Mouse (Mus musculus): ENCODE measurements at regions not wholly inside any gene's neighbourhood (a gene's known extent, or its start where the extent isn't known, plus 50 kb on each side); places are given as distances from the start of the nearest gene placed in this dataset.

- Histone ChIP-seq H3K4me2 (replicated peaks) (no peak overlapping the region), H3K9me3 (no peaks in the 10 kb centered on the region), H3K4me3 (no peak overlapping the region), H3K27me3 (replicated peaks) (no peaks in the 10 kb centered on the region), H3K9ac (no peak overlapping the region), H3K36me3 (no peaks in the 10 kb centered on the region), H3K4me1 (no peaks in the 10 kb centered on the region), H3K27ac (no peak overlapping the region)
- ATAC-seq (ENCODE audit: low FRiP score, low read depth) = no peak
- WGBS = 62% methylated on average over 8 of the region's 8 CpGs
Observed at GRCm38 (mm10) chr7:39675124-39675846, 157.7 kb downstream of the Zfp619 start.

- Histone ChIP-seq H3K9ac (no peak overlapping the region), H3K4me1 (no peaks in the 10 kb centered on the region), H3K27ac (no peak overlapping the region), H3K36me3 (no peaks in the 10 kb centered on the region), H3K4me2 (replicated peaks) (no peak overlapping the region), H3K9me3 (no peaks in the 10 kb centered on the region), H3K27me3 (replicated peaks) (no peaks in the 10 kb centered on the region), H3K4me3 (no peak overlapping the region)
- ATAC-seq (ENCODE audit: low FRiP score, low read depth) = no peak
- 73% methylated on average over 1 of the region's 1 CpGs for WGBS
Observed at GRCm38 (mm10) chr7:39675847-39676238, 158.3 kb downstream of the Zfp619 start.

- Histone ChIP-seq H3K4me3 (no peak overlapping the region), H3K27me3 (replicated peaks) (no peaks in the 10 kb centered on the region), H3K4me1 (no peaks in the 10 kb centered on the region), H3K9me3 (no peaks in the 10 kb centered on the region), H3K9ac (no peak overlapping the region), H3K36me3 (no peaks in the 10 kb centered on the region), H3K4me2 (replicated peaks) (no peak overlapping the region), H3K27ac (no peak overlapping the region)
- ATAC-seq (ENCODE audit: low FRiP score, low read depth) = no peak
- WGBS = 22% methylated on average over 2 of the region's 2 CpGs
Observed at GRCm38 (mm10) chr7:39680411-39680810, 162.8 kb downstream of the Zfp619 start.

GRCm38 (mm10) chr7:39696589-39696988 lies 179.0 kb downstream of the Zfp619 start:
- no peaks in the 10 kb centered on the region for H3K9me3 ChIP-seq
- 79% methylated on average over 2 of the region's 2 CpGs for WGBS
- H3K4me3 ChIP-seq = no peak overlapping the region
- no peaks in the 10 kb centered on the region for H3K27me3 ChIP-seq (replicated peaks)
- H3K9ac ChIP-seq = no peak overlapping the region
- no peaks in the 10 kb centered on the region for H3K36me3 ChIP-seq
- ATAC-seq (ENCODE audit: low FRiP score, low read depth) = no peak
- H3K4me1 ChIP-seq = no peaks in the 10 kb centered on the region
- H3K27ac ChIP-seq = no peak overlapping the region
- H3K4me2 ChIP-seq (replicated peaks) = no peak overlapping the region

- Histone ChIP-seq H3K36me3 (no peaks in the 10 kb centered on the region), H3K4me3 (no peak overlapping the region), H3K9ac (no peak overlapping the region), H3K4me1 (peaks cover 9% of the 10 kb centered on the region), H3K27me3 (replicated peaks) (no peaks in the 10 kb centered on the region), H3K27ac (no peak overlapping the region), H3K9me3 (no peaks in the 10 kb centered on the region), H3K4me2 (replicated peaks) (no peak overlapping the region)
- 84% methylated on average over 2 of the region's 2 CpGs for WGBS
- no peak for ATAC-seq (ENCODE audit: low FRiP score, low read depth)
Observed at GRCm38 (mm10) chr7:39701506-39701905, 183.9 kb downstream of the Zfp619 start.

GRCm38 (mm10) chr7:39705118-39706095 lies 187.8 kb downstream of the Zfp619 start:
- Histone ChIP-seq H3K4me1 (peaks cover 9% of the 10 kb centered on the region), H3K9ac (no peak overlapping the region), H3K9me3 (no peaks in the 10 kb centered on the region), H3K4me3 (no peak overlapping the region), H3K4me2 (replicated peaks) (0 out of 2 replicates have a peak overlapping the region, but pooled peaks have one; percentile 3), H3K36me3 (no peaks in the 10 kb centered on the region), H3K27ac (no peak overlapping the region), H3K27me3 (replicated peaks) (no peaks in the 10 kb centered on the region)
- peak; percentile 55 for ATAC-seq (ENCODE audit: low FRiP score, low read depth)
- WGBS = 5% methylated on average over 5 of the region's 5 CpGs

- no peak overlapping the region for H3K27ac ChIP-seq
- no peaks in the 10 kb centered on the region for H3K27me3 ChIP-seq (replicated peaks)
- peaks cover 9% of the 10 kb centered on the region for H3K4me1 ChIP-seq
- WGBS = 61% methylated on average over 2 of the region's 2 CpGs
- no peaks in the 10 kb centered on the region for H3K36me3 ChIP-seq
- no peak overlapping the region for H3K9ac ChIP-seq
- H3K4me2 ChIP-seq (replicated peaks) = no peak overlapping the region
- H3K4me3 ChIP-seq = no peak overlapping the region
- ATAC-seq (ENCODE audit: low FRiP score, low read depth) = no peak
- H3K9me3 ChIP-seq = no peaks in the 10 kb centered on the region
Observed at GRCm38 (mm10) chr7:39706606-39707005, 189.0 kb downstream of the Zfp619 start.

GRCm38 (mm10) chr7:39716340-39717150 lies 199.0 kb downstream of the Zfp619 start:
- H3K4me1 ChIP-seq = no peaks in the 10 kb centered on the region
- no peaks in the 10 kb centered on the region for H3K27me3 ChIP-seq (replicated peaks)
- peak; percentile 86 for ATAC-seq (ENCODE audit: low FRiP score, low read depth)
- H3K27ac ChIP-seq = no peak overlapping the region
- H3K36me3 ChIP-seq = no peaks in the 10 kb centered on the region
- H3K9me3 ChIP-seq = no peaks in the 10 kb centered on the region
- peak overlapping the region; percentile 22 for H3K4me2 ChIP-seq (replicated peaks)
- no peak overlapping the region for H3K4me3 ChIP-seq
- no peak overlapping the region for H3K9ac ChIP-seq
- 25% methylated on average over 11 of the region's 11 CpGs for WGBS

- Histone ChIP-seq H3K27ac (no peak overlapping the region), H3K27me3 (replicated peaks) (0 out of 2 replicates have a peak, but pooled peaks cover 3% of the 10 kb centered on the region), H3K4me1 (peaks cover 3% of the 10 kb centered on the region; the same call in 1 of the 2 replicates), H3K36me3 (no peaks in the 10 kb centered on the region), H3K4me2 (replicated peaks) (0 out of 2 replicates have a peak overlapping the region, but pooled peaks have one; percentile 12), H3K9me3 (no peaks in the 10 kb centered on the region), H3K9ac (no peak overlapping the region), H3K4me3 (no peak overlapping the region)
- no peak for ATAC-seq (ENCODE audit: low FRiP score, low read depth)
- 10% methylated on average over 12 of the region's 12 CpGs for WGBS
Observed at GRCm38 (mm10) chr7:39727935-39728557, 210.5 kb downstream of the Zfp619 start.

- Histone ChIP-seq H3K36me3 (no peaks in the 10 kb centered on the region), H3K4me2 (replicated peaks) (no peak overlapping the region), H3K4me3 (no peak overlapping the region), H3K27ac (no peak overlapping the region), H3K27me3 (replicated peaks) (0 out of 2 replicates have a peak, but pooled peaks cover 3% of the 10 kb centered on the region), H3K9ac (no peak overlapping the region), H3K4me1 (peaks cover 3% of the 10 kb centered on the region; the same call in 1 of the 2 replicates), H3K9me3 (no peaks in the 10 kb centered on the region)
- ATAC-seq (ENCODE audit: low FRiP score, low read depth) = no peak
- 49% methylated on average over 7 of the region's 7 CpGs for WGBS
Observed at GRCm38 (mm10) chr7:39728930-39729329, 211.4 kb downstream of the Zfp619 start.

GRCm38 (mm10) chr7:39729723-39730122 lies 212.2 kb downstream of the Zfp619 start:
- WGBS = 37% methylated on average over 3 of the region's 3 CpGs
- no peak overlapping the region for H3K27ac ChIP-seq
- peaks cover 3% of the 10 kb centered on the region; the same call in 1 of the 2 replicates for H3K4me1 ChIP-seq
- H3K36me3 ChIP-seq = no peaks in the 10 kb centered on the region
- no peak for ATAC-seq (ENCODE audit: low FRiP score, low read depth)
- 0 out of 2 replicates have a peak, but pooled peaks cover 3% of the 10 kb centered on the region for H3K27me3 ChIP-seq (replicated peaks)
- H3K4me3 ChIP-seq = no peak overlapping the region
- H3K9ac ChIP-seq = no peak overlapping the region
- H3K4me2 ChIP-seq (replicated peaks) = no peak overlapping the region
- no peaks in the 10 kb centered on the region for H3K9me3 ChIP-seq

Measured in neural tube, embryonic 12.5 days (tissue).